Mouse (Mus musculus) colon, adult 2 months (tissue): Measurements from ENCODE around the gene Gna14. TPM values are rescaled to one million over a fixed set of nuclear protein-coding genes. Genes with fewer than 3 reads are reported as not detected.

Experiments used
- polyA plus RNA-seq: library from polyadenylated mRNA; depleted of rRNA; stranded (reverse); fragments of >200 nt; gene quantifications from 2 replicates; pipeline ENCODE4 v1.2.3, GENCODE M21; 2012; rRNA removed

Gene Gna14
- polyA plus RNA-seq: 33.2 and 61.8 TPM in 2 replicates

DNA sequence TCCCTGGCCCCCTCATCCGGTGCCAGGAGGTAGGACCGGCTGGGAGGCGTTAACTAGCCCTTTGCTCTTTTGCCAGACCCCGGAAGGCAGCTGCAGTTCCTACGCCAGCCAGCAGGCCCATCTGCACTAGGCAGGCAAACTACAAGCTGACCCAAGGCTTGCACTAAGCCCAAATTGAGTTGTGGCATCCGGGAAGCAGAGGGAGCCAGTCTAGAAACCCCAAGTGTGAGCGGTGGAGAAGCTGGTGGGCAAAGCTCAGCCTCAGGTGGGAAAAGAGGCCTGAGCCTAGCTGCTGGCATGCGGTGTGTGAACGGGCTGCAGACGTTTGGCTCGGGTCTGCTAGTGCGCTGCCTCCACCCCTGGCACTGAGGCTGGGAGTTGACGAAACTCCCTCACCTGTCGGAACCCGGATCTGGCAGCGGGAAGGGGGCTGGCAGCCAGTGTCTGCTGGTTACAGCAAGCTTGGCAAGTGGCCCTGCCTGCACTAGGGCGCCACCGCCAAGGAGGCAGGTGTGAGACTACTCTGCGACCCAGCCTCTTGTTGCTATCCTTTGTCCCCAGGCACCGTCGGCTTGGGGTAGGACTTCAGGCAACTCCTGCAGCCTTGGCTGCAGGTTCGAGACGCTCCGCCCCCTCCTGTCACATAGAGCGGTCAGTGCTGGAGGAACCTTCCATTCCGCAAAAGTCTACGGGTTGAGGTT lies at the start of gene Gna14:
TSS of gene Gna14 (plus strand) at position 232 of the 701 bp plus-strand sequence.

